Mouse (Mus musculus) CH12.LX (cell line): ENCODE data around the gene Baz2b. TPM values are rescaled to one million over a fixed set of nuclear protein-coding genes. Genes with fewer than 3 reads are reported as not detected.

Experiments used
- DNase-seq: peaks from one replicate; pipeline ENCODE4 v3.0.0-alpha.2; 2013; ENCODE audit errors: extremely low read depth
- H3K27ac ChIP-seq: 2 replicates; pipeline ENCODE4 v1.5.1; 2012; ENCODE audit warnings: low read depth, mild to moderate bottlenecking, control low read depth, moderate library complexity; ENCODE audit not compliant: insufficient read depth
- H3K27me3 ChIP-seq: replicated peaks from 2 replicates; pipeline ENCODE3; 2012; ENCODE audit warnings: inconsistent platforms
- H3K36me3 ChIP-seq, 2 experiments: replicated peaks in 1 of 2; 2 replicates each; pipeline versions ENCODE3 to v1.6.1; 2012; ENCODE audit warnings: inconsistent platforms in 1 of 2, low read length in 1 of 2, mild to moderate bottlenecking in 1 of 2, mixed read lengths in 1 of 2, moderate library complexity in 1 of 2; ENCODE audit not compliant: control insufficient read depth in 1 of 2, insufficient read depth in 1 of 2
- H3K4me1 ChIP-seq, 2 experiments: 2 replicates each; pipeline ENCODE4 v1.6.1; 2012; ENCODE audit warnings: inconsistent platforms in 1 of 2, moderate library complexity in 1 of 2; ENCODE audit not compliant: insufficient read depth in 2 of 2, control insufficient read depth in 1 of 2
- H3K4me2 ChIP-seq: 2 replicates; pipeline ENCODE4 v1.6.1; 2012; ENCODE audit warnings: low read depth, mild to moderate bottlenecking, control low read depth; ENCODE audit not compliant: poor library complexity, insufficient read depth, severe bottlenecking
- H3K4me3 ChIP-seq, 3 experiments: fragments of 150-350 bp in 1 of 3; sonication (generic) in 1 of 3; replicated peaks in 1 of 3; 2 replicates each; pipeline versions ENCODE3 to v1.5.1; 2011 to 2012; ENCODE audit warnings: low read depth in 2 of 3, low read length in 2 of 3, mild to moderate bottlenecking in 2 of 3, moderate library complexity in 2 of 3, control low read depth in 1 of 3, improper control_type of control experiment in 1 of 3, inconsistent platforms in 1 of 3, mixed read lengths in 1 of 3; ENCODE audit not compliant: poor library complexity in 1 of 3
- H3K79me2 ChIP-seq: replicated peaks from 2 replicates; pipeline ENCODE4 v1.6.1; 2012; ENCODE audit warnings: mild to moderate bottlenecking, moderate library complexity; ENCODE audit not compliant: control insufficient read depth, poor library complexity, insufficient read depth, severe bottlenecking; ENCODE audit errors: extremely low read depth
- H3K9ac ChIP-seq: 2 replicates; pipeline ENCODE4 v1.6.1; 2012; ENCODE audit warnings: low read depth, mild to moderate bottlenecking, control low read depth, moderate library complexity; ENCODE audit not compliant: insufficient read depth
- H3K9me3 ChIP-seq: replicated peaks from 2 replicates; pipeline ENCODE3; 2012; ENCODE audit warnings: low read length, inconsistent platforms, mixed read lengths
- CHD1 ChIP-seq: IDR thresholded peaks from 2 replicates; pipeline ENCODE4 v1.6.1; 2012; ENCODE audit warnings: low read depth, low read length, improper control_type of control experiment, inconsistent platforms
- CHD2 ChIP-seq: IDR thresholded peaks from 2 replicates; pipeline ENCODE4 v1.6.1; 2011; ENCODE audit warnings: low read length, improper control_type of control experiment
- EP300 ChIP-seq: IDR thresholded peaks from 2 replicates; pipeline ENCODE4 v1.6.1; 2011; ENCODE audit warnings: low read length, improper control_type of control experiment
- ETS1 ChIP-seq: conservative IDR thresholded peaks from 2 replicates; pipeline ENCODE4 v1.6.1; 2012; ENCODE audit warnings: low read depth, mild to moderate bottlenecking, inconsistent platforms, low read length, improper control_type of control experiment, moderate library complexity
- KAT2A ChIP-seq: IDR thresholded peaks from 2 replicates; pipeline ENCODE4 v1.6.1; 2012; ENCODE audit warnings: low read length, improper control_type of control experiment, inconsistent platforms; ENCODE audit not compliant: insufficient replicate concordance
- MAFK ChIP-seq: IDR thresholded peaks from 2 replicates; pipeline ENCODE4 v1.6.1; 2011; ENCODE audit warnings: low read length, improper control_type of control experiment; ENCODE audit not compliant: insufficient replicate concordance
- MAZ ChIP-seq: IDR thresholded peaks from 2 replicates; pipeline ENCODE4 v1.6.1; 2012; ENCODE audit warnings: low read depth, mild to moderate bottlenecking, inconsistent platforms, low read length, improper control_type of control experiment, moderate library complexity
- MEF2A ChIP-seq: IDR thresholded peaks from 2 replicates; pipeline ENCODE4 v1.6.1; 2014; ENCODE audit warnings: low read depth, mild to moderate bottlenecking, inconsistent platforms, low read length, improper control_type of control experiment, borderline replicate concordance
- MXI1 ChIP-seq: IDR thresholded peaks from 2 replicates; pipeline ENCODE4 v1.6.1; 2011; ENCODE audit warnings: mild to moderate bottlenecking, low read depth, low read length, improper control_type of control experiment
- NELFE ChIP-seq: IDR thresholded peaks from 2 replicates; pipeline ENCODE4 v1.6.1; 2011; ENCODE audit warnings: low read depth, low read length, improper control_type of control experiment
- PAX5 ChIP-seq: IDR thresholded peaks from 2 replicates; pipeline ENCODE4 v1.6.1; 2012; ENCODE audit warnings: low read length, inconsistent platforms, mixed read lengths
- RCOR1 ChIP-seq: conservative IDR thresholded peaks from 2 replicates; pipeline ENCODE4 v1.6.1; 2012; ENCODE audit warnings: low read depth, mild to moderate bottlenecking, inconsistent platforms, low read length, improper control_type of control experiment
- SIN3A ChIP-seq: IDR thresholded peaks from 2 replicates; pipeline ENCODE4 v1.6.1; 2012; ENCODE audit warnings: low read length, improper control_type of control experiment, inconsistent platforms
- TBP ChIP-seq: conservative IDR thresholded peaks from 2 replicates; pipeline ENCODE4 v1.6.1; 2011; ENCODE audit warnings: low read depth, low read length, improper control_type of control experiment
- UBTF ChIP-seq: IDR thresholded peaks from 2 replicates; pipeline ENCODE4 v1.6.1; 2012; ENCODE audit warnings: low read depth, mild to moderate bottlenecking, inconsistent platforms, low read length, improper control_type of control experiment, moderate library complexity
- ZC3H11A ChIP-seq: IDR thresholded peaks from 2 replicates; pipeline ENCODE4 v1.6.1; 2012; ENCODE audit warnings: low read depth, mild to moderate bottlenecking, inconsistent platforms, low read length, improper control_type of control experiment
- ZNF384 ChIP-seq: IDR thresholded peaks from 2 replicates; pipeline ENCODE4 v1.6.1; 2012; ENCODE audit warnings: low read depth, low read length, improper control_type of control experiment, inconsistent platforms
- dilution Hi-C: fragments of 300-500 bp; cut with MboI; formaldehyde crosslinking; loops from 2 replicates; pipeline ENCODE4 v1.14.3; 2020; ENCODE audit warnings: low sequenced_read_pairs; ENCODE audit not compliant: extremely low pct_unique_long_range_greater_than_20kb, extremely low pct_ligation_motif_present
- in situ Hi-C: fragments of 300-500 bp; cut with MboI; formaldehyde crosslinking; loops from 3 replicates; pipeline ENCODE4 v1.14.3; 2019; ENCODE audit warnings: low sequenced_read_pairs, low pct_ligation_motif_present, low pct_unique_long_range_greater_than_20kb, mixed read lengths
- polyA plus RNA-seq: library from polyadenylated mRNA; unstranded; fragments of >175 nt; gene quantifications from 2 replicates; pipeline ENCODE4 v1.2.1, GENCODE M21; 2012; ENCODE audit warnings: low read depth; ENCODE audit not compliant: insufficient read length
- total RNA-seq, 2 experiments: library from RNA; depleted of rRNA; stranded (reverse); fragments of 300-350 nt in 1 of 2; fragments of >200 nt in 1 of 2; gene quantifications; 2 replicates each; pipeline ENCODE4 v1.2.3; 2012 to 2014

Gene Baz2b
- total and polyA plus RNA-seq, 3 experiments: 17.3 to 36.3 (median 31.9) TPM

DNA sequence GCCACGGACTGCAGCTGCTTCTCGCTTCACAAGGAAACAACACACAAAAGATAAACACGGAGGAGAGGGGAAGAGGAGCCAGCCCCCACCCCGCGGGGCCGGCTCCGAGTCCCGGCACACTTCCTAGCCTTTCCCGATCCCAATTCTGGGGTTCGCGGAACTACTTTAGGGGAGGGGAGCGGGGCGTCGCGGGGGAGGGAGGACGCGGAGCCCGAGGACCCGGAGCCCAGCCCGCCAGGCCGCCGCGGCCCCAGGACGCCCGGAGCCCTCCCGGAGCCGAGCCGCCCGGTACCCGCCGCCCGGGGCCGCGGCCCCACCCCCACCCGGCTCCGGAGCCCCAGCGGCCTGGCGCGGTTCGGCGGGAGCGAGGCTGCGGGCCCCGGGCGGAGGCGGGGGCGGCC, 85.0 kb downstream of the Baz2b start:
- Histone ChIP-seq H3K4me2 (0 out of 2 replicates have a peak overlapping the region, but pooled peaks have one; percentile 50), H3K9ac (peak overlapping the region; percentile 97), H3K79me2 (peaks cover 14% of the 10 kb centered on the region), H3K27ac (peak overlapping the region; percentile 27), H3K4me3 (peak overlapping the region; percentile 66 to 84 (median 79)), H3K9me3 (no peaks in the 10 kb centered on the region), H3K27me3 (no peaks in the 10 kb centered on the region), H3K36me3 (no peaks in the 10 kb centered on the region), H3K4me1 (peaks cover 4 to 33% of the 10 kb centered on the region in 2 experiments)
- peak; percentile 58 for TF ChIP-seq UBTF
- no peak for TF ChIP-seq NELFE
- no peak for TF ChIP-seq KAT2A
- no peak for TF ChIP-seq EP300
- dilution Hi-C loops (no loop called here), in situ Hi-C loops (no loop called here)
- no peak for DNase-seq

DNA sequence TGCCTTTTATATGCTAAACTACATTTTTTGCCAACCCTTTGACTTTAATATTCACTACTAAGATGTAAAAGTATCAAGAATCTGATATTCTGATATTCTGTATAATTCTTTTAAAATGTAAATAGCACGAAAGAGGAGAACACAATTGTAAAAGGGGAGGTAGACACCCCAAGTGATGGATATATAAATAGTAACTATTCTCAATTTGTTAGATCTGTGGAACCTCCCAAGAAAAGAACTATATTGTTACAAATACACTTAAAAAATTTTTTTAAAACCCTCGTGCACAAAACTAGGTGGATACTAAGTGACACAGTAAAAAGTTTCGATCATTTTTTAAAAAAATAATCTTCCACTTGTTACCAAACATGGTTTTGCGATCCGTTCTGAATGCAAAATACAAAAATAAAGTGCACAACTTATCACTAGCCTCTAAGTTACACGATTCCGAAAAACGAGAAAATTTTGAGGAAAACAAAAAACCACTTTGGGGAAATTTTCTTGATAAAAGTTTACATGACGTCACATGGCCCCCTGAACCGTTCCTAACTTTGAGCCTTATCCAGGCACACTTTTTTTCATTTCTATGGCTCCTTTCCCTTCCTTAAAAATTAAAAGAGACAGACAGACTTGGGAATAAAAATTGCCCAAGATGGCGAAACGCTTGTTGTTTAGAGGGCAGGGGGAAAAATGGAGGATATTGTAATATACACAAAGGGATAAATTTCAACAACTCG, 85.6 kb downstream of the Baz2b start:
- peak overlapping the region; percentile 66 to 84 (median 79) for H3K4me3 ChIP-seq
- H3K4me2 ChIP-seq: peak overlapping the region; percentile 50; the same call in 1 of the 2 replicates
- TF ChIP-seq ZC3H11A (no peak), TBP (no peak), CHD2 (no peak), ETS1 (no peak), ZNF384 (peak; percentile 37; the same call in 1 of the 2 replicates), SIN3A (peak; percentile 73; the same call in 1 of the 2 replicates), MXI1 (peak; percentile 22; the same call in 1 of the 2 replicates), PAX5 (no peak), CHD1 (peak; percentile 97), RCOR1 (no peak), KAT2A (no peak), MAFK (no peak), MEF2A (no peak), MAZ (peak; percentile 58; the same call in 1 of the 2 replicates)
- TF ChIP-seq, all 38 proteins: peak for 5
- Histone ChIP-seq H3K9me3 (no peaks in the 10 kb centered on the region), H3K27me3 (no peaks in the 10 kb centered on the region), H3K9ac (peak overlapping the region; percentile 97), H3K79me2 (peaks cover 16% of the 10 kb centered on the region), H3K36me3 (no peaks in the 10 kb centered on the region), H3K27ac (peak overlapping the region; percentile 27), H3K4me1 (peaks cover 4 to 35% of the 10 kb centered on the region in 2 experiments)
- dilution Hi-C loops (no loop called here), in situ Hi-C loops (no loop called here)
- DNase-seq: peak; percentile 55
